Mouse (Mus musculus) cerebellum, adult 2 months (tissue): Measurements from ENCODE around the gene Lrig1.

Experiments used
- CTCF ChIP-seq: fragments of 200-500 bp; IDR thresholded peaks from 2 replicates; pipeline ENCODE4 v1.5.1; 2011; ENCODE audit warnings: low read depth, mild to moderate bottlenecking, control low read depth, low read length, moderate library complexity, borderline replicate concordance; ENCODE audit not compliant: insufficient read depth
- POLR2A ChIP-seq: fragments of 200-500 bp; IDR thresholded peaks from 2 replicates; pipeline ENCODE4 v1.6.1; 2011; ENCODE audit warnings: low read length, control low read depth, borderline replicate concordance; ENCODE audit not compliant: insufficient read depth

- no peak for TF ChIP-seq POLR2A
- TF ChIP-seq CTCF, result no peak
These were observed 41.9 kb downstream of the Lrig1 start for GRCm38 (mm10) chr6:94658136-94658480.
